Mouse (Mus musculus) 416B (cell line): ENCODE results near the gene Rsg1.

Source experiments
- DNase-seq: peaks from one replicate; pipeline ENCODE4 v3.0.0; 2011; ENCODE audit warnings: low read depth

The Rsg1 gene

DNA sequence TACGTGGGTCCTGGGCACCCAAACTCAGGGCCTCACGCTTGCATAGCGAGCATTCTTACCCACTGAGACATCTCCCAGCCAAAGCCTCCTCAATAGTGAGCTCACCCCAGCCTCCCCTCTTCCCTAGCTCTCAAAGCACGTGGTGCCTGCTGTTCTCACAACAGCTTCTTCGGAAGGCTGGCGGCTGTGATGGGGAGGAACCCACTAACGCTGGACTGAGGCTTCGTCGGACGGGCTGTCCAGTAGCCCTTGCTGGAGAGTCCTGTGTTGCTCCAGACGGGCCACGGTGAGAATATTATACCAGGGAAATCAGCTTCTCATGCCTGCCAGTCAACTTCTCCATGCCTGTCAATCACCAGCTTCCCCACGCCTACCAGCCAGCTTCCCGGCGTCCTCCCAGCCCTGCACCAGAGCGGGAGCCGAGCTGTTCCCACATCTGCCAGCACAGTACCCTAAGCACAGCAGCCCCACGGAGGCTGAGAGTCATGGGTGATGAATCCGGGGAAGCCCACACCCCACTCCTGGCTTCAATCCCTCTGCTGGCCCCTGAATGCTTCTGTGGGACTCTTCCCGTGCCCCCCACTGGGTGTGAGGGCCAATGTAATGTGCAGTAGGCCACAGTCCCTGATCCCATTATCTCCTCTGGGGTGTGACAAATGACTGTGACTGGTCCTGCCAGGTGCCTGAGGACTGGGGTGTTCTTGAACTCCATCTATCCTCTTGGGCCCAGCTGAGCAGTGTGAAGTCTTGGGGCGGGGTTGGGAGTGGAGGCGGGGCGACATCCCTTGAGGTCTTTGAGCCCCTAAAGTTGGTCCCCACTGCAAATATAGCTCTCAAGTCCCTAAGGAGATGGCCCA, 61.0 kb downstream of the Rsg1 start:
- DNase-seq: no peak
